Mouse (Mus musculus) brain, embryonic 14.5 days (tissue): ENCODE results near the gene Tns3.

Experiments used
- CTCF ChIP-seq: fragments of 200-500 bp; IDR thresholded peaks from 2 replicates; pipeline ENCODE4 v1.5.1; 2012; ENCODE audit warnings: inconsistent platforms, mild to moderate bottlenecking, moderate library complexity, borderline replicate concordance; ENCODE audit not compliant: insufficient read depth, insufficient read length; ENCODE audit errors: extremely low read depth
- POLR2A ChIP-seq: fragments of 200-500 bp; IDR thresholded peaks from 2 replicates; pipeline ENCODE4 v1.6.1; 2012; ENCODE audit warnings: mild to moderate bottlenecking, inconsistent platforms, borderline replicate concordance; ENCODE audit not compliant: poor library complexity, insufficient read depth, insufficient read length, severe bottlenecking; ENCODE audit errors: extremely low read depth

DNA sequence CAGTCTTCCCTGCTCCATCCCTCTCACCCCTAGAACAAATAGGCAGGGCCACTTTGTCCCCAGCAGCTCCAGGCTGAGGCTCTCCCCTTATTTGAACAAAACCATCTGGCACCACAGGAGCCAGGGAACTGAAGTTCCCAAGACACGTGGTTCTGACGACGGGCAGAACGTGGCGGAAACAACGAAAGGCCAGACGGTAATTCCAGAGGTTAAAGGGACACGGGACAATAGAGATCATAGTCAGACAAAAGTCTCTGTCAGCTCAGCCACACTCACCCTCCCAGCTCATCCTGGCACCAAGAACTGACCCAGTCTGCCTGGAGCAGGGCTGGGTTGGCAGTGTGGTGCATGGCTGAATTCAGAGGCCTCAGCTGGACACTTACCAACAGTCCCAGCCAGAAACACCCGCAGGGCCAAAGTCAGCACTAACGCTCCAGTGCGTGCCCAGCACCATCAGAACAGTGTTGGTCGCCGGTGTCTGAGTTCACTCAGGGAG lies 10.5 kb downstream of the Tns3 start:
- TF ChIP-seq CTCF = no peak
- TF ChIP-seq POLR2A = no peak
